Comparison of ENCODE assay signal across 19 mouse cellular contexts in genomic region chr13:38074404-38074803, GRCm38 (mm10). TPM values are rescaled to one million over a fixed set of nuclear protein-coding genes. Genes with fewer than 3 reads are reported as not detected.
A peak's percentile ranks its signal among the peaks of the same experiment; 100 is the strongest.
DNase-seq lines count a peak whose midpoint lies in the region; ATAC-seq and TF ChIP-seq lines count a peak whose summit lies in the region.
"Had no signal": no experiment of that assay in that cellular context is flagged by ENCODE, and none has a peak within 500 bp of the region (broad histone marks: within the 10 kb centered on the region; RNA-seq: fewer than 3 reads in every experiment).

No protein-coding gene starts in this region.

- no peak for DNase-seq in heart, adult 2 months
- DNase-seq in ovary, postnatal 36 days (ENCODE audit: low spot score): peak; percentile 35
- DNase-seq in ovary, postnatal 14 days (ENCODE audit: low spot score): no peak
- no peak for DNase-seq in liver, embryonic 13.5 days
- DNase-seq in hindbrain, postnatal 0 days (ENCODE audit: low spot score): no peak
- DNase-seq in kidney, postnatal 10 days: no peak
- DNase-seq: adrenal gland, postnatal 36 days; cerebellum, adult 11-12 months; cerebellum, postnatal 14 days; embryo, embryonic 11 days; forebrain, postnatal 0 days; kidney, postnatal 4 days; layer of hippocampus, adult 9-11 months; lung, adult 2 months; spleen, adult 18-20 months; thymus, adult 18-20 months had no signal

- intact Hi-C loops in heart, adult 2 months (cut with DNase I): loop anchor here (5.0 kb wide), 1 partner anchor 68 kb away; no protein-coding TSS in a partner anchor

- H3K9ac ChIP-seq in heart, embryonic 13.5 days: no peak overlapping the region; the same call in none of the 2 replicates
- no peak overlapping the region for H3K9ac ChIP-seq in heart, adult 2 months (ENCODE audit: low read depth, low read length)
- H3K9ac ChIP-seq in liver, embryonic 13.5 days: no peak overlapping the region
- H3K9ac ChIP-seq in hindbrain, postnatal 0 days (replicated peaks; ENCODE audit: low read length): no peak overlapping the region
- H3K9ac ChIP-seq: forebrain, postnatal 0 days had no signal

- no peak for ATAC-seq in heart, embryonic 13.5 days (ENCODE audit: extremely low read depth, insufficient number of reproducible peaks, low FRiP score, low TSS enrichment)
- peak; percentile 35 for ATAC-seq in liver, embryonic 13.5 days (ENCODE audit: low read depth)
- ATAC-seq in hindbrain, postnatal 0 days: no peak
- ATAC-seq: forebrain, postnatal 0 days had no signal

- TF ChIP-seq POLR2A in heart, adult 2 months (IDR thresholded peaks at IDR 0.05; ENCODE audit: insufficient read depth, low read depth, low read length): no peak

- no peak for TF ChIP-seq EP300 in heart, adult 2 months (IDR thresholded peaks at IDR 0.05; ENCODE audit: insufficient read depth, low read depth, low read length)

- no peak overlapping the region for H3K4me3 ChIP-seq in heart, embryonic 13.5 days
- H3K4me3 ChIP-seq in heart, adult 2 months: no peak overlapping the region
- H3K4me3 ChIP-seq in liver, embryonic 13.5 days (replicated peaks): no peak overlapping the region
- H3K4me3 ChIP-seq in hindbrain, postnatal 0 days (ENCODE audit: low read length): no peak overlapping the region
- H3K4me3 ChIP-seq: midbrain, embryonic 10.5 days had no signal

- H3K4me2 ChIP-seq in heart, embryonic 13.5 days: peak overlapping the region; percentile 9; the same call in 1 of the 2 replicates
- 0 out of 2 replicates have a peak overlapping the region, but pooled peaks have one; percentile 4 for H3K4me2 ChIP-seq in liver, embryonic 13.5 days
- no peak overlapping the region for H3K4me2 ChIP-seq in hindbrain, postnatal 0 days (ENCODE audit: low read depth, low read length)

- H3K4me1 ChIP-seq in heart, embryonic 13.5 days: peaks cover 29% of the 10 kb centered on the region
- H3K4me1 ChIP-seq in heart, adult 2 months (ENCODE audit: control insufficient read depth, insufficient read depth, low read length): no peaks in the 10 kb centered on the region
- H3K4me1 ChIP-seq in liver, embryonic 13.5 days (replicated peaks): peaks cover 18% of the 10 kb centered on the region
- no peaks in the 10 kb centered on the region for H3K4me1 ChIP-seq in hindbrain, postnatal 0 days (ENCODE audit: insufficient read depth, low read length)

- no peaks in the 10 kb centered on the region for H3K27me3 ChIP-seq in heart, embryonic 13.5 days (replicated peaks)
- H3K27me3 ChIP-seq in heart, adult 2 months (ENCODE audit: control insufficient read depth, insufficient read depth, low read length): no peaks in the 10 kb centered on the region
- peaks cover 3% of the 10 kb centered on the region; the same call in 1 of the 2 replicates for H3K27me3 ChIP-seq in liver, embryonic 13.5 days
- no peaks in the 10 kb centered on the region for H3K27me3 ChIP-seq in hindbrain, postnatal 0 days (ENCODE audit: insufficient read depth, low read length)
- H3K27me3 ChIP-seq: CH12.LX had no signal

- TF ChIP-seq CTCF in heart, adult 2 months (IDR thresholded peaks at IDR 0.05): no peak
- no peak for TF ChIP-seq CTCF in hindbrain, postnatal 0 days (IDR thresholded peaks at IDR 0.05; ENCODE audit: low read depth)

- WGBS in heart, embryonic 13.5 days: 11% methylated on average over 5 of the region's 5 CpGs
- 37% methylated on average over 5 of the region's 5 CpGs for WGBS in heart, adult 2 months
- WGBS in liver, embryonic 13.5 days (ENCODE audit: insufficient replicate concordance): 21% methylated on average over 5 of the region's 5 CpGs
- WGBS in hindbrain, postnatal 0 days: 74% methylated on average over 5 of the region's 5 CpGs

- no peaks in the 10 kb centered on the region for H3K36me3 ChIP-seq in heart, embryonic 13.5 days
- no peaks in the 10 kb centered on the region for H3K36me3 ChIP-seq in heart, adult 2 months (ENCODE audit: control insufficient read depth, insufficient read depth, low read length)
- H3K36me3 ChIP-seq in liver, embryonic 13.5 days: no peaks in the 10 kb centered on the region
- H3K36me3 ChIP-seq in hindbrain, postnatal 0 days (ENCODE audit: insufficient read depth, low read length): no peaks in the 10 kb centered on the region
- H3K36me3 ChIP-seq: midbrain, embryonic 10.5 days had no signal

- no peaks in the 10 kb centered on the region for H3K9me3 ChIP-seq in heart, embryonic 13.5 days
- H3K9me3 ChIP-seq in liver, embryonic 13.5 days (replicated peaks): no peaks in the 10 kb centered on the region
- no peaks in the 10 kb centered on the region for H3K9me3 ChIP-seq in hindbrain, postnatal 0 days (ENCODE audit: low read length)
- H3K9me3 ChIP-seq: midbrain, embryonic 10.5 days had no signal

- H3K79me2 ChIP-seq in heart, adult 2 months (replicated peaks; ENCODE audit: control insufficient read depth, insufficient read depth, low read length): no peaks in the 10 kb centered on the region

- H3K27ac ChIP-seq in heart, embryonic 13.5 days (replicated peaks): peak overlapping the region; percentile 64
- no peak overlapping the region for H3K27ac ChIP-seq in heart, adult 2 months
- H3K27ac ChIP-seq in liver, embryonic 13.5 days: peak overlapping the region; percentile 78
- H3K27ac ChIP-seq in hindbrain, postnatal 0 days: no peak overlapping the region
- H3K27ac ChIP-seq: midbrain, embryonic 10.5 days had no signal

RNA-seq across cellular contexts. Expression of gene Cage1, which starts 37.5 kb away (rescaled TPM):
- polyA plus RNA-seq in heart, embryonic 13.5 days (2015; fragmentation: Nextera tagmentation; extraction: Ambion mirVana): 0.94 and 1.2 TPM in 2 replicates
- total RNA-seq in heart, adult 2 months (2021): 1 to 10 TPM; 1.6 to 2.3 TPM
- polyA plus RNA-seq in heart, adult 2 months (2012; rRNA removed): 0.12 and 0.41 TPM in 2 replicates
- polyA plus RNA-seq in liver, embryonic 13.5 days (2015; fragmentation: Nextera tagmentation; extraction: Ambion mirVana): 0.50 and 0.60 TPM in 2 replicates
- total RNA-seq in hindbrain, postnatal 0 days (2014; rRNA removed): 2.0 and 3.5 TPM in 2 replicates
- 3.3 and 3.4 TPM in 2 replicates for polyA plus RNA-seq in hindbrain, postnatal 0 days (2015; fragmentation: Nextera tagmentation; extraction: Ambion mirVana)

RNA-seq across cellular contexts. Expression of gene Riok1, which starts 37.6 kb away (rescaled TPM):
- 27.5 and 30.4 TPM in 2 replicates for polyA plus RNA-seq in heart, embryonic 13.5 days (2015; fragmentation: Nextera tagmentation; extraction: Ambion mirVana)
- total RNA-seq in heart, adult 2 months (2021): 1 to 10 TPM; 8.4 to 9.0 TPM
- polyA plus RNA-seq in heart, adult 2 months (2012; rRNA removed): 8.3 and 11.5 TPM in 2 replicates
- 26.2 and 30.0 TPM in 2 replicates for polyA plus RNA-seq in liver, embryonic 13.5 days (2015; fragmentation: Nextera tagmentation; extraction: Ambion mirVana)
- 27.9 and 31.1 TPM in 2 replicates for total RNA-seq in hindbrain, postnatal 0 days (2014; rRNA removed)
- 44.0 and 44.7 TPM in 2 replicates for polyA plus RNA-seq in hindbrain, postnatal 0 days (2015; fragmentation: Nextera tagmentation; extraction: Ambion mirVana)

Comparison
In these comparisons a context has a peak if more than half of its experiments do, and no peak if none do; other contexts are left out.
1. H3K27ac ChIP-seq: peak in heart, embryonic 13.5 days (single experiment) and liver, embryonic 13.5 days (single experiment); none in heart, adult 2 months (single experiment) and hindbrain, postnatal 0 days (single experiment).